Mouse (Mus musculus) ovary, postnatal 36 days (tissue): ENCODE data around the gene Spock2.

ENCODE experiments used
- DNase-seq: peaks from one replicate; pipeline ENCODE4 v3.0.0; 2022; ENCODE audit warnings: low spot score, mixed read lengths

Gene Spock2

GRCm38 (mm10) chr10:60106146-60106530 lies at the start of gene Spock2:
Gene Spock2, plus strand, starts transcription at chr10:60106219.
- peak; percentile 45 for DNase-seq

- no peak for DNase-seq
These were observed 43.8 kb upstream of the Spock2 start for GRCm38 (mm10) chr10:60062173-60062572.

GRCm38 (mm10) chr10:60062931-60063330 lies 43.1 kb upstream of the Spock2 start:
- no peak for DNase-seq

- DNase-seq: no peak
These were observed 39.5 kb upstream of the Spock2 start for GRCm38 (mm10) chr10:60066524-60066923.

GRCm38 (mm10) chr10:60075159-60075558 lies 30.9 kb upstream of the Spock2 start:
- no peak for DNase-seq

GRCm38 (mm10) chr10:60077226-60077625 lies 28.8 kb upstream of the Spock2 start:
- DNase-seq: no peak

- no peak for DNase-seq
These were observed 28.1 kb upstream of the Spock2 start for GRCm38 (mm10) chr10:60077736-60078560.

GRCm38 (mm10) chr10:60078561-60078917 lies 27.5 kb upstream of the Spock2 start:
- peak; percentile 60 for DNase-seq

- no peak for DNase-seq
These were observed 25.8 kb upstream of the Spock2 start for GRCm38 (mm10) chr10:60080171-60080570.

- DNase-seq: no peak
These were observed 25.4 kb upstream of the Spock2 start for GRCm38 (mm10) chr10:60080601-60080981.

- DNase-seq: peak; percentile 42
These were observed 24.8 kb upstream of the Spock2 start for GRCm38 (mm10) chr10:60080982-60081825.

GRCm38 (mm10) chr10:60081905-60082304 lies 24.1 kb upstream of the Spock2 start:
- DNase-seq: peak; percentile 81

- no peak for DNase-seq
These were observed 22.0 kb upstream of the Spock2 start for GRCm38 (mm10) chr10:60084065-60084464.

GRCm38 (mm10) chr10:60092311-60092710 lies 13.7 kb upstream of the Spock2 start:
- no peak for DNase-seq

- no peak for DNase-seq
These were observed 12.3 kb upstream of the Spock2 start for GRCm38 (mm10) chr10:60093751-60094150.

GRCm38 (mm10) chr10:60095558-60095957 lies 10.5 kb upstream of the Spock2 start:
- no peak for DNase-seq

- DNase-seq: no peak
These were observed 9.7 kb upstream of the Spock2 start for GRCm38 (mm10) chr10:60096302-60096701.

- DNase-seq: no peak
These were observed 8.9 kb upstream of the Spock2 start for GRCm38 (mm10) chr10:60097146-60097545.

- no peak for DNase-seq
These were observed 8.2 kb upstream of the Spock2 start for GRCm38 (mm10) chr10:60097774-60098173.

GRCm38 (mm10) chr10:60105391-60106145 lies 451 bp upstream of the Spock2 start:
- DNase-seq: no peak

- DNase-seq: peak; percentile 58
These were observed 640 bp downstream of the Spock2 start for GRCm38 (mm10) chr10:60106531-60107186.

- DNase-seq: peak; percentile 37
These were observed 1.4 kb downstream of the Spock2 start for GRCm38 (mm10) chr10:60107448-60107847.
